Mouse (Mus musculus) neural tube, embryonic 12.5 days (tissue): ENCODE data around the gene Tmem184a. TPM values are rescaled to one million over a fixed set of nuclear protein-coding genes. Genes with fewer than 3 reads are reported as not detected.

ENCODE experiments used
- microRNA-seq: library from miRNA; unstranded; fragments of <30 nt; microRNA quantifications from one replicate; pipeline ENCODE4, GENCODE M21; 2017
- polyA plus RNA-seq: library from polyadenylated mRNA; unstranded; fragments of >200 nt; fragmentation: Nextera tagmentation; extraction: Ambion mirVana; gene quantifications from 2 replicates; pipeline ENCODE4 v1.2.1, GENCODE M21; 2016

The Tmem184a gene
- polyA plus RNA-seq, 1 experiment from 2014 or later = 0.68 TPM

Small RNA genes lying within 50 kb of the gene (microRNA-seq; reads per million reads assigned to microRNA genes)
- gene Mir7037 = not detected

Other genes starting within 250 kb of the Tmem184a start
- 7.4 and 7.8 TPM in 2 replicates for gene Micall2, start 83.6 kb downstream of the Tmem184a start, polyA plus RNA-seq
- 33.7 and 34.3 TPM in 2 replicates for gene Ints1, start 44.2 kb downstream of the Tmem184a start, polyA plus RNA-seq
- gene Mafk, start 28.4 kb downstream of the Tmem184a start, polyA plus RNA-seq = 12.8 and 12.9 TPM in 2 replicates
- gene Gm26938, start 6.5 kb upstream of the Tmem184a start, polyA plus RNA-seq = not detected in 2 replicates
- gene Psmg3, start 7.0 kb upstream of the Tmem184a start, polyA plus RNA-seq = 68.5 and 70.2 TPM in 2 replicates
- 2.6 TPM in 2 replicates for gene Elfn1, start 88.0 kb upstream of the Tmem184a start, polyA plus RNA-seq